Mouse (Mus musculus) kidney, adult 18-20 months (tissue): ENCODE results near the gene Cdc7.

ENCODE experiments used
- DNase-seq: peaks from one replicate; pipeline ENCODE4 v3.0.0; 2021

The Cdc7 gene

DNA sequence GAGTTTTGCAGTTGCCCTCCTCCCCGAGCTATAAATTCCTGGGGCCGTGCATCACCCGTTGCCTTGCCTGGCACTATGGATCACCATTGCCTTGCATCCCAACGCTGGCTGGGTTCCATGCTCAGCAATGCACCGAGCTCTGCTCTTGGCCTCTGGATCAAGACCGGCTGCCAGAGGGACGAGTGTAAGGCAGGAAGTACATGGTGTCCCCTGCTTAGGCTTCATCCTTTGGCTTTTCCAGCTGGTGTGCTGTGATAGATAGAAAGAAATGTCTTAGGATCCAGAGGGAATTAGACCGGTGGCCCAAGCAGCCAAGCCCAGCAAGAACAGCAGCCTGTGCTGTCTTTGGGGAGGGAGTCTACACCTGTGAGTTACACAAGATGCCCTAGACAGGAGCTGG is 61.7 kb downstream of the Cdc7 start:
- DNase-seq = peak; percentile 25

DNA sequence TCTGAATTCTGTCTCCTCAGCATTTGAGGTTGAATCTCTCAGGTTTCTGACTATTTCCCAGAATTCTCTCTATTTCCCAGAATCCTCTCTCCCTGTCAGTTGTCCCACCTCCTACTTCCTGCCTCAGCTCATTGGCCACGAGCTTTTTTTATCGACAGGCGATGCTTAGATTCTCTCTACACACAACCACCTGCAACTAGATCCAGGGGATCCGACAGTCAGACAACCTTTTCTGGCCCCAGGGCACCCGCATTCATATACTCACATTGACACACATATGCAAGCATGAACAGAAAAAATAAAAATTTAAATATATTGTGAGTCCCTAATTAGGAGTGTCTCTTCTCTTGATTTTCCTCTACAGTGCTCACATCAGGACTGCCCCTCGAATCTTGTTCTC is 63.5 kb downstream of the Cdc7 start:
- no peak for DNase-seq

DNA sequence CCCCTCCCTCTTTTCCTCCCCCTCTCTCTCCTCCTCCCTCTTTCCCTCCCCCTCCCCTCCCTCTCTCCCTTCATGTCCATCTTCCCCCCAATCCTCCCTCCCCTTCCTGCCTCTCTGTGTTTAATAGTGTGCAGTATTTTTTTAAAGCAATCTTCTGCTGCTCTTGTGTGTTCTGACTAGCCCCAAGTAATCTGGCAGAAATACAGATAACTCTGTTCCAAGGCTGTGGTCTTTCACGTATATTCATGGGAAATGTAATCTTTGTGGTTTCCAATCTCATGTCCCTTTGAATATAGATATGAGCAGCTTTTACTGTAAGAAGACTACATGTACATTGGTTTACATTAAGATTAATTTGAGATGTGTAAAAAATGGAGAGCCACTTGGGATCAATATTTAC is 64.4 kb downstream of the Cdc7 start:
- DNase-seq = no peak

DNA sequence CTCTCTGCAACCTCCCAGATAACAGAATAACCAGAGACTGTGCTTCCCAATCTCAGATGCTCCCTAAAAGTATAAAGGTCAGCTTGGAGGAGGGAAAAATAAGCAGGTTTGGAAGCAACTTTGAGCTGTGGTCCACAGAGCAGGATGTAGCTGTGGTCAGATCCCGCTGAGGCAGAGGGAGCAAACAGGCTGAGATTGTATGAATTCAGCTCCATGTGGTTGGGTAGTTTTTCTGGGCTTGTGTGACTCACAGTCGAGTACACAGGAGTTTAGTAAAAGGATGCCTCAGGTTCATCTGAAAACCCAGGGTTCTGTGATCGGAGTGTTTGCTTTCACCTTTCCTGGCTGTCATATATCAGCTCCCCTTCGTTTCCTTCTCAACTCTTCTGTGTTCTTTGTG is 65.7 kb downstream of the Cdc7 start:
- no peak for DNase-seq

DNA sequence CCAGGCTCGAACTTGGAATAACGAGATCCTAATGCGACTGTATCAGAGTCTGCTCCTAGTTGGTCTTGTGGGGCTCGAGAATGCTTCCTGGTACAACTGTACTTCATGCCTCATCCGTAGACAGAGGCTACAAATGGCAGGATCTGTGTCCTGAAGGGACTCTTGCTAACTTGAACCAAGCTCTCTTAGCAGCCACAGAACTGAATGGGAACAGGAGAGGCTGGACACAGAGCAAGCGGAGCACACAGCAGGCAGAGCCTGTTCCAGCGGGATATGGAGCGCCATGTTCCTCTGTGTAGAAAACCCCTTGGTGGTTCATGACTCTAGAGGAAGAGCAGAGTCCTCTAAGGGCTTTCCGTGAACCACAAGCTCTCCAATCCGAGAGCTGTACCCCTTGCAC is 66.7 kb downstream of the Cdc7 start:
- DNase-seq = no peak
